Comparison of ENCODE assay signal across 11 mouse cellular contexts in the genomic region with DNA sequence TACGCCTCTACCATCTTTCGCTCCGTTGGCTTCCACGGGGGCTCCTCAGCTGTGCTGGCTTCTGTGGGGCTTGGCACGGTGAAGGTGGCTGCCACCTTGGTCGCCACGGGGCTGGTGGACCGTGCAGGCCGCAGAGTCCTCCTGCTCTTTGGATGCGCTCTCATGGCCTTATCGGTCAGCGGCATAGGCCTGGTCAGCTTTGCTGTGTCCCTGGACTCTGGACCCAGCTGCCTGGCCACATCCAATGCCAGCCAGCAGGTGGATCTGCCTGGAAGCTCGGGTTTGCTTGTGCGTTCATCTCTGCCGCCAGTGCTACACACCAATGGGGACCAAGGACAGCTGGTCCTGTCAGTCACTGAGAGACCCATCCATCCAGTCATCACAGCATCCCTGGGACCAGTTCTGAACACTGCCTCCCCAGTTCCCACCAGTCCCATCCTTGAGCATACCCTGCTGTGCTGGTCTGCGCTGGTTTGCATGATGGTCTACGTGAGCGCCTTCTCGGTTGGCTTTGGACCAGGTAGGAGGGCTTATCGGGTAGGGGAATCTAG. TPM values are rescaled to one million over a fixed set of nuclear protein-coding genes. Genes with fewer than 3 reads are reported as not detected.
"Had no signal": no experiment of that assay in that cellular context is flagged by ENCODE, and none has a peak within 500 bp of the region (broad histone marks: within the 10 kb centered on the region; RNA-seq: fewer than 3 reads in every experiment).

No protein-coding gene starts in this region.

- H3K27me3 ChIP-seq: intestine, embryonic 15.5 days; kidney, embryonic 15.5 days; liver, embryonic 15.5 days; midbrain, embryonic 12.5 days had no signal

- H3K4me3 ChIP-seq: intestine, embryonic 15.5 days; kidney, embryonic 15.5 days; liver, embryonic 15.5 days; midbrain, embryonic 12.5 days had no signal

- H3K4me1 ChIP-seq: liver, embryonic 15.5 days had no signal

- H3K4me2 ChIP-seq: intestine, embryonic 15.5 days; kidney, embryonic 15.5 days; liver, embryonic 15.5 days; lung, embryonic 14.5 days; midbrain, embryonic 12.5 days had no signal

- ATAC-seq: intestine, embryonic 15.5 days; midbrain, embryonic 16.5 days had no signal

- H3K9ac ChIP-seq: intestine, embryonic 15.5 days; kidney, embryonic 15.5 days; liver, embryonic 15.5 days; lung, embryonic 14.5 days; midbrain, embryonic 12.5 days had no signal

- H3K27ac ChIP-seq: intestine, embryonic 15.5 days; kidney, embryonic 15.5 days; liver, embryonic 15.5 days; midbrain, embryonic 12.5 days had no signal

- H3K9me3 ChIP-seq: intestine, embryonic 15.5 days; kidney, embryonic 15.5 days; liver, embryonic 15.5 days; midbrain, embryonic 12.5 days had no signal

- H3K36me3 ChIP-seq: intestine, embryonic 15.5 days; liver, embryonic 15.5 days; midbrain, embryonic 12.5 days had no signal

- DNase-seq: kidney, adult 18-20 months; lung, embryonic 14.5 days; lung, postnatal 10 days; lung, postnatal 4 days; right cerebral cortex, postnatal 14 days had no signal

RNA-seq across cellular contexts. Expression of gene Slc2a10, which starts 11.7 kb away (rescaled TPM):
- total RNA-seq: megakaryocyte, adult 5-6 weeks had no signal
